Comparison of ENCODE assay signal across 31 mouse cellular contexts in the genomic region with DNA sequence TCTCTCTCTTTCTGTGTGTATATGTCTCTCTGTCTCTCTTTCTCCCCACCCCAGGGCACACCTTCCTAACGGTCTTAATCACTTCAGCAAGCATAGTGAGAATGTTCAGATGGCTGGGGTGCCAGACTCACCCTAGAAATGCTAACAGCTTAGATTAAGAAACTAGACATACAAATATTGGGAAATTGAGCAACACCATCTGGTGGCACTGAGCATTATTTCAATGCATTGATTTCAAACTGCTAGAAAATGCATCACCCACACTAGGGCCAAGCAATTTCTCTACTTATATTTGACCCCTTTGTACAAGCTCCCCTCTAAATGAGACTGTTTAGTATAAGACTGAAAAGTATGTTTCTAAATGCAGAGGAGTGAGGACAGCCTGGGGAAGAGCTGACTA. TPM values are rescaled to one million over a fixed set of nuclear protein-coding genes. Genes with fewer than 3 reads are reported as not detected.
DNase-seq lines count a peak whose midpoint lies in the region; ATAC-seq and TF ChIP-seq lines count a peak whose summit lies in the region.
"Had no signal": no experiment of that assay in that cellular context is flagged by ENCODE, and none has a peak within 500 bp of the region (broad histone marks: within the 10 kb centered on the region; RNA-seq: fewer than 3 reads in every experiment).

No protein-coding gene starts in this region.

- H3K27me3 ChIP-seq in heart, embryonic 11.5 days (ENCODE audit: control insufficient read depth, insufficient read depth, low read length), result no peaks in the 10 kb centered on the region
- no peaks in the 10 kb centered on the region for H3K27me3 ChIP-seq in midbrain, postnatal 0 days (ENCODE audit: insufficient read depth, low read length)
- H3K27me3 ChIP-seq in midbrain, embryonic 11.5 days (ENCODE audit: control insufficient read depth, insufficient read depth, low read length), result no peaks in the 10 kb centered on the region
- H3K27me3 ChIP-seq: embryonic facial prominence, embryonic 12.5 days; limb, embryonic 12.5 days; liver, embryonic 15.5 days; stomach, embryonic 15.5 days had no signal

- no peak overlapping the region for H3K4me2 ChIP-seq in heart, embryonic 11.5 days
- no peak overlapping the region for H3K4me2 ChIP-seq in midbrain, postnatal 0 days (ENCODE audit: low read depth, low read length, poor library complexity, severe bottlenecking)
- no peak overlapping the region for H3K4me2 ChIP-seq in midbrain, embryonic 11.5 days
- H3K4me2 ChIP-seq: embryonic facial prominence, embryonic 12.5 days; limb, embryonic 12.5 days; liver, embryonic 15.5 days; lung, embryonic 14.5 days; stomach, embryonic 15.5 days had no signal

- no peak overlapping the region for H3K4me3 ChIP-seq in heart, embryonic 11.5 days (ENCODE audit: low read depth, low read length)
- no peak overlapping the region for H3K4me3 ChIP-seq in midbrain, postnatal 0 days (ENCODE audit: low read depth, low read length)
- no peak overlapping the region for H3K4me3 ChIP-seq in midbrain, embryonic 11.5 days (ENCODE audit: low read depth, low read length)
- H3K4me3 ChIP-seq: embryonic facial prominence, embryonic 12.5 days; hindbrain, embryonic 10.5 days; limb, embryonic 12.5 days; liver, embryonic 15.5 days; midbrain, embryonic 10.5 days; stomach, embryonic 15.5 days had no signal

- DNase-seq in cerebellum, adult 11 months, result peak; percentile 4
- DNase-seq in cerebellum, postnatal 25 days, result no peak
- peak; percentile 24 for DNase-seq in heart, adult 11 months
- peak; percentile 28 for DNase-seq in layer of hippocampus, adult 11-12 months (ENCODE audit: low spot score)
- DNase-seq in layer of hippocampus, adult 9-10 months (ENCODE audit: low spot score), result no peak
- peak; percentile 39 for DNase-seq in midbrain, postnatal 0 days (ENCODE audit: low spot score)
- no peak for DNase-seq in midbrain, embryonic 11.5 days (ENCODE audit: low spot score, missing footprints)
- DNase-seq: adrenal gland, adult 8-10 months; cerebellum, adult 8-10 months; embryo, embryonic 11 days; gastrocnemius, postnatal 10 days; heart, adult 18-20 months; heart, postnatal 14 days; kidney, adult 9 months; kidney, postnatal 25 days; lung, embryonic 14.5 days; lung, postnatal 14 days; right cerebral cortex, postnatal 25 days; thymus, postnatal 14 days had no signal

- H3K9ac ChIP-seq in heart, embryonic 11.5 days (ENCODE audit: low read depth, low read length), result no peak overlapping the region
- no peak overlapping the region for H3K9ac ChIP-seq in midbrain, postnatal 0 days (replicated peaks; ENCODE audit: low read length, poor library complexity, severe bottlenecking)
- no peak overlapping the region for H3K9ac ChIP-seq in midbrain, embryonic 11.5 days (ENCODE audit: low read length)
- H3K9ac ChIP-seq: embryonic facial prominence, embryonic 12.5 days; limb, embryonic 12.5 days; liver, embryonic 15.5 days; lung, embryonic 14.5 days; stomach, embryonic 15.5 days had no signal

- H3K9me3 ChIP-seq in heart, embryonic 11.5 days (replicated peaks; ENCODE audit: control insufficient read depth, low read length), result no peaks in the 10 kb centered on the region
- no peaks in the 10 kb centered on the region for H3K9me3 ChIP-seq in midbrain, postnatal 0 days (ENCODE audit: low read length)
- no peaks in the 10 kb centered on the region for H3K9me3 ChIP-seq in midbrain, embryonic 11.5 days (ENCODE audit: control insufficient read depth, low read length)
- H3K9me3 ChIP-seq: embryonic facial prominence, embryonic 12.5 days; G1E; hindbrain, embryonic 10.5 days; limb, embryonic 12.5 days; liver, embryonic 15.5 days; midbrain, embryonic 10.5 days; stomach, embryonic 15.5 days had no signal

- no peaks in the 10 kb centered on the region for H3K36me3 ChIP-seq in heart, embryonic 11.5 days (ENCODE audit: control insufficient read depth, insufficient read depth, low read length)
- H3K36me3 ChIP-seq in midbrain, postnatal 0 days (ENCODE audit: insufficient read depth, low read length), result no peaks in the 10 kb centered on the region
- no peaks in the 10 kb centered on the region for H3K36me3 ChIP-seq in midbrain, embryonic 11.5 days (ENCODE audit: control insufficient read depth, insufficient read depth, low read length)
- H3K36me3 ChIP-seq: embryonic facial prominence, embryonic 12.5 days; G1E; hindbrain, embryonic 10.5 days; limb, embryonic 12.5 days; liver, embryonic 15.5 days; midbrain, embryonic 10.5 days; stomach, embryonic 15.5 days had no signal

- 61% methylated on average over 1 of the region's 1 CpGs for WGBS in heart, embryonic 11.5 days (ENCODE audit: insufficient replicate concordance)
- 65% methylated on average over 1 of the region's 1 CpGs for WGBS in midbrain, postnatal 0 days
- 65% methylated on average over 1 of the region's 1 CpGs for WGBS in midbrain, embryonic 11.5 days

- H3K27ac ChIP-seq in heart, embryonic 11.5 days (ENCODE audit: low read depth, low read length), result no peak overlapping the region
- H3K27ac ChIP-seq in midbrain, postnatal 0 days (ENCODE audit: low read depth, low read length), result no peak overlapping the region
- no peak overlapping the region for H3K27ac ChIP-seq in midbrain, embryonic 11.5 days (ENCODE audit: low read depth, low read length)
- H3K27ac ChIP-seq: embryonic facial prominence, embryonic 12.5 days; hindbrain, embryonic 10.5 days; limb, embryonic 12.5 days; liver, embryonic 15.5 days; midbrain, embryonic 10.5 days; stomach, embryonic 15.5 days had no signal

- ATAC-seq in heart, embryonic 11.5 days (replicated peaks; ENCODE audit: insufficient number of reproducible peaks, low FRiP score, low TSS enrichment), result no peak
- no peak for ATAC-seq in midbrain, postnatal 0 days (ENCODE audit: low FRiP score)
- ATAC-seq in midbrain, embryonic 11.5 days (ENCODE audit: low FRiP score), result no peak
- ATAC-seq: hindbrain, embryonic 16.5 days; intestine, embryonic 16.5 days had no signal

- peak; percentile 64 for TF ChIP-seq CTCF in midbrain, postnatal 0 days (IDR thresholded peaks at IDR 0.05)

- H3K4me1 ChIP-seq in heart, embryonic 11.5 days (ENCODE audit: control insufficient read depth, insufficient read depth, low read length), result no peaks in the 10 kb centered on the region
- H3K4me1 ChIP-seq in midbrain, postnatal 0 days (ENCODE audit: insufficient read depth, low read length), result 0 out of 2 replicates have a peak, but pooled peaks cover 3% of the 10 kb centered on the region
- no peaks in the 10 kb centered on the region for H3K4me1 ChIP-seq in midbrain, embryonic 11.5 days (ENCODE audit: control insufficient read depth, insufficient read depth, low read length)
- H3K4me1 ChIP-seq: embryonic facial prominence, embryonic 12.5 days; hindbrain, embryonic 10.5 days; limb, embryonic 12.5 days; liver, embryonic 15.5 days; midbrain, embryonic 10.5 days; stomach, embryonic 15.5 days had no signal

RNA-seq across cellular contexts. Expression of a gene that starts 48.3 kb away (rescaled TPM):
- not detected in 2 replicates for polyA plus RNA-seq in heart, embryonic 11.5 days (2014; fragmentation: Nextera tagmentation; extraction: Ambion mirVana)
- 1.4 and 1.8 TPM in 2 replicates for total RNA-seq in midbrain, postnatal 0 days (2014; rRNA removed)
- polyA plus RNA-seq in midbrain, postnatal 0 days (2015; fragmentation: Nextera tagmentation; extraction: Ambion mirVana), result 0.32 and 0.33 TPM in 2 replicates
- polyA plus RNA-seq in midbrain, embryonic 11.5 days (2014; fragmentation: Nextera tagmentation; extraction: Ambion mirVana), result 0.11 and 0.15 TPM in 2 replicates
- total RNA-seq: liver, adult 2 months had no signal
- polyA plus RNA-seq: G1E; heart, embryonic 14.5 days; liver, adult 2 months had no signal

Comparison
In these comparisons a context has a peak if more than half of its experiments do, and no peak if none do; other contexts are left out.
1. DNase-seq: peak in cerebellum, adult 11 months (single experiment), heart, adult 11 months (single experiment), layer of hippocampus, adult 11-12 months (single experiment) and midbrain, postnatal 0 days (single experiment); none in cerebellum, postnatal 25 days (0 of 2), layer of hippocampus, adult 9-10 months (single experiment) and midbrain, embryonic 11.5 days (single experiment).